Mouse (Mus musculus) lung, embryonic 14.5 days (tissue): Measurements from ENCODE around the gene Isg20l2. TPM values are rescaled to one million over a fixed set of nuclear protein-coding genes. Genes with fewer than 3 reads are reported as not detected.

Experiments
- ATAC-seq: fragments of 200-750 bp; cut with Nextera tagmentation; 2 replicates; pipeline ENCODE4 v1.8.0; 2017; ENCODE audit warnings: mild to moderate bottlenecking, moderate TSS enrichment, moderate library complexity; ENCODE audit not compliant: insufficient read depth
- DNase-seq: peaks from one replicate; pipeline ENCODE4 v3.0.0-alpha.2; 2015
- H3K27ac ChIP-seq: fragments of 300-500 bp; sonication (generic); 2 replicates; pipeline ENCODE4 v1.5.1; 2014; ENCODE audit warnings: low read depth, mild to moderate bottlenecking, moderate library complexity
- H3K27me3 ChIP-seq: fragments of 300-500 bp; sonication (generic); 2 replicates; pipeline ENCODE4 v1.6.1; 2014; ENCODE audit warnings: low read length, control low read depth; ENCODE audit not compliant: insufficient read depth
- H3K36me3 ChIP-seq: fragments of 300-500 bp; sonication (generic); 2 replicates; pipeline ENCODE4 v1.6.1; 2014; ENCODE audit warnings: control low read depth; ENCODE audit not compliant: insufficient read depth
- H3K4me1 ChIP-seq: fragments of 300-500 bp; sonication (generic); 2 replicates; pipeline ENCODE4 v1.6.1; 2014; ENCODE audit warnings: antibody characterized with exemption, control low read depth; ENCODE audit not compliant: insufficient read depth
- H3K4me2 ChIP-seq: fragments of 300-500 bp; sonication (generic); 2 replicates; pipeline ENCODE4 v1.6.1; 2014; ENCODE audit warnings: mild to moderate bottlenecking
- H3K4me3 ChIP-seq: fragments of 300-500 bp; sonication (generic); 2 replicates; pipeline ENCODE4 v1.5.1; 2014; ENCODE audit warnings: low read depth, low read length
- H3K9ac ChIP-seq: fragments of 300-500 bp; sonication (generic); 2 replicates; pipeline ENCODE4 v1.6.1; 2014
- H3K9me3 ChIP-seq: fragments of 300-500 bp; sonication (generic); 2 replicates; pipeline ENCODE4 v1.6.1; 2016; ENCODE audit warnings: low read depth, low read length, control low read depth
- CTCF ChIP-seq: IDR thresholded peaks from 2 replicates; pipeline ENCODE4 v1.5.1; 2016; ENCODE audit warnings: antibody characterized with exemption, low read depth
- WGBS: fragments of 180-500 bp; shearing (Covaris S2); extraction: QIAGEN DNeasy Blood & Tissue Kit; methylation state at CpG from one replicate; pipeline ENCODE4 v1.1.7; 2014; 5-methylcytosine and 5-hydroxymethylcytosine counted together
- polyA plus RNA-seq: library from polyadenylated mRNA; unstranded; fragments of >200 nt; fragmentation: Nextera tagmentation; extraction: Ambion mirVana; gene quantifications from 2 replicates; pipeline ENCODE4 v1.2.1, GENCODE M21; 2014

Isg20l2 gene
- polyA plus RNA-seq, 1 experiment from 2014 or later = 50.5 TPM

GRCm38 (mm10) chr3:87903821-87904220 lies 26.3 kb upstream of the Isg20l2 start:
- Histone ChIP-seq H3K27ac (no peak overlapping the region), H3K9me3 (no peaks in the 10 kb centered on the region), H3K4me1 (peaks cover 11% of the 10 kb centered on the region), H3K36me3 (no peaks in the 10 kb centered on the region), H3K4me2 (no peak overlapping the region), H3K9ac (no peak overlapping the region), H3K4me3 (no peak overlapping the region), H3K27me3 (no peaks in the 10 kb centered on the region)
- 64% methylated on average over 5 of the region's 5 CpGs for WGBS
- DNase-seq (no peak), ATAC-seq (no peak)
- TF ChIP-seq CTCF = no peak

- no peaks in the 10 kb centered on the region for H3K27me3 ChIP-seq
- peak within 1 kb of the TSS; percentile 99 for H3K9ac ChIP-seq
- peak within 1 kb of the TSS; percentile 99 for H3K27ac ChIP-seq
- peak within 1 kb of the TSS; percentile 97 for H3K4me3 ChIP-seq
- DNase-seq (peak; percentile 98), ATAC-seq (peak; percentile 95)
- H3K4me2 ChIP-seq = peak within 1 kb of the TSS; percentile 99
- H3K36me3 ChIP-seq = no peaks in the 10 kb centered on the region
- under 1% methylated on average over 54 of the region's 57 CpGs for WGBS
- H3K4me1 ChIP-seq = peaks cover 31% of the 10 kb centered on the region
- H3K9me3 ChIP-seq = no peaks in the 10 kb centered on the region
- TF ChIP-seq CTCF = peak; percentile 30
These were observed 24.1 kb upstream of the Isg20l2 start, which contains the start of gene Hdgf for GRCm38 (mm10) chr3:87905880-87906485. TSS of gene Hdgf (plus strand) at chr3:87906321.

- no peaks in the 10 kb centered on the region for H3K9me3 ChIP-seq
- peak overlapping the region; percentile 99 for H3K9ac ChIP-seq
- under 1% methylated on average over 45 of the region's 47 CpGs for WGBS
- no peaks in the 10 kb centered on the region for H3K27me3 ChIP-seq
- ATAC-seq = peak; percentile 19
- H3K36me3 ChIP-seq = 0 out of 2 replicates have a peak, but pooled peaks cover under 1% of the 10 kb centered on the region
- TF ChIP-seq CTCF = no peak
- peak overlapping the region; percentile 99 for H3K27ac ChIP-seq
- peaks cover 35% of the 10 kb centered on the region for H3K4me1 ChIP-seq
- peak overlapping the region; percentile 99 for H3K4me2 ChIP-seq
- peak; percentile 46 for DNase-seq
- H3K4me3 ChIP-seq = peak overlapping the region; percentile 97
These were observed 23.5 kb upstream of the Isg20l2 start for GRCm38 (mm10) chr3:87906601-87906980.

- peak overlapping the region; percentile 99 for H3K9ac ChIP-seq
- TF ChIP-seq CTCF = no peak
- peaks cover 37% of the 10 kb centered on the region for H3K4me1 ChIP-seq
- peak overlapping the region; percentile 99 for H3K27ac ChIP-seq
- H3K4me3 ChIP-seq = peak overlapping the region; percentile 97
- no peak for ATAC-seq
- H3K27me3 ChIP-seq = no peaks in the 10 kb centered on the region
- H3K4me2 ChIP-seq = peak overlapping the region; percentile 99
- peak; percentile 64 for DNase-seq
- H3K36me3 ChIP-seq = 0 out of 2 replicates have a peak, but pooled peaks cover 5% of the 10 kb centered on the region
- WGBS = 0% methylated on average over 27 of the region's 27 CpGs
- H3K9me3 ChIP-seq = no peaks in the 10 kb centered on the region
These were observed 22.9 kb upstream of the Isg20l2 start for GRCm38 (mm10) chr3:87906981-87907857.

- 0% methylated on average over 1 of the region's 1 CpGs for WGBS
- H3K4me3 ChIP-seq = peak overlapping the region; percentile 97
- DNase-seq = peak; percentile 33
- H3K27ac ChIP-seq = peak overlapping the region; percentile 99
- no peak for ATAC-seq
- peaks cover 9% of the 10 kb centered on the region for H3K36me3 ChIP-seq
- TF ChIP-seq CTCF = no peak
- H3K4me2 ChIP-seq = peak overlapping the region; percentile 99
- no peaks in the 10 kb centered on the region for H3K27me3 ChIP-seq
- H3K4me1 ChIP-seq = peaks cover 37% of the 10 kb centered on the region
- peak overlapping the region; percentile 99 for H3K9ac ChIP-seq
- no peaks in the 10 kb centered on the region for H3K9me3 ChIP-seq
These were observed 22.2 kb upstream of the Isg20l2 start for GRCm38 (mm10) chr3:87907906-87908305.

GRCm38 (mm10) chr3:87909381-87909780 lies 20.7 kb upstream of the Isg20l2 start:
- peaks cover 37% of the 10 kb centered on the region for H3K4me1 ChIP-seq
- no peaks in the 10 kb centered on the region for H3K27me3 ChIP-seq
- H3K36me3 ChIP-seq = peaks cover 24% of the 10 kb centered on the region
- peak overlapping the region; percentile 35; the same call in 1 of the 2 replicates for H3K4me3 ChIP-seq
- peak overlapping the region; percentile 99 for H3K4me2 ChIP-seq
- DNase-seq (no peak), ATAC-seq (no peak)
- H3K9me3 ChIP-seq = no peaks in the 10 kb centered on the region
- 88% methylated on average over 2 of the region's 2 CpGs for WGBS
- H3K27ac ChIP-seq = peak overlapping the region; percentile 67; the same call in 1 of the 2 replicates
- TF ChIP-seq CTCF = no peak
- H3K9ac ChIP-seq = no peak overlapping the region

GRCm38 (mm10) chr3:87909874-87910273 lies 20.2 kb upstream of the Isg20l2 start:
- H3K4me1 ChIP-seq = peaks cover 37% of the 10 kb centered on the region

More at GRCm38 (mm10) chr3:87909874-87910273, 20.2 kb upstream of the Isg20l2 start:
- Histone ChIP-seq H3K27me3 (no peaks in the 10 kb centered on the region), H3K27ac (peak overlapping the region; percentile 67), H3K4me2 (peak overlapping the region; percentile 99), H3K36me3 (peaks cover 28% of the 10 kb centered on the region), H3K9me3 (no peaks in the 10 kb centered on the region), H3K4me3 (peak overlapping the region; percentile 35), H3K9ac (peak overlapping the region; percentile 40)
- TF ChIP-seq CTCF = no peak
- ATAC-seq = no peak
- peak; percentile 34 for DNase-seq
- 4% methylated on average over 4 of the region's 4 CpGs for WGBS
